Mouse (Mus musculus) midbrain, postnatal 0 days (tissue): ENCODE results near the gene Notch4. TPM values are rescaled to one million over a fixed set of nuclear protein-coding genes. Genes with fewer than 3 reads are reported as not detected.
A peak's percentile ranks its signal among the peaks of the same experiment; 100 is the strongest.
"Not testable (repeated sequence)": the region's sequence is repeated elsewhere in the genome, so short reads cannot be mapped to it uniquely, and the experiment has no call there.

Experiments
- ATAC-seq: fragments of 200-750 bp; cut with Nextera tagmentation; 2 replicates; pipeline ENCODE4 v1.8.0; 2017; ENCODE audit warnings: moderate number of reproducible peaks, mild to moderate bottlenecking, moderate TSS enrichment, moderate library complexity; ENCODE audit not compliant: low FRiP score
- DNase-seq: peaks from one replicate; pipeline ENCODE4 v3.0.0-alpha.2; 2015; ENCODE audit warnings: low spot score
- H3K27ac ChIP-seq: fragments of 300-500 bp; sonication (generic); 2 replicates; pipeline ENCODE4 v1.5.1; 2014; ENCODE audit warnings: low read depth, mild to moderate bottlenecking, low read length, mixed read lengths
- H3K27me3 ChIP-seq: fragments of 300-500 bp; sonication (generic); 2 replicates; pipeline ENCODE4 v1.6.1; 2014; ENCODE audit warnings: low read length, control low read depth, mixed read lengths; ENCODE audit not compliant: insufficient read depth
- H3K36me3 ChIP-seq: fragments of 300-500 bp; sonication (generic); 2 replicates; pipeline ENCODE4 v1.6.1; 2014; ENCODE audit warnings: low read length, control low read depth, mixed read lengths; ENCODE audit not compliant: insufficient read depth
- H3K4me1 ChIP-seq: fragments of 300-500 bp; sonication (generic); 2 replicates; pipeline ENCODE4 v1.6.1; 2014; ENCODE audit warnings: mild to moderate bottlenecking, control low read depth, antibody characterized with exemption, low read length, mixed read lengths; ENCODE audit not compliant: insufficient read depth
- H3K4me2 ChIP-seq: fragments of 300-500 bp; sonication (generic); 2 replicates; pipeline ENCODE4 v1.6.1; 2014; ENCODE audit warnings: low read depth, mild to moderate bottlenecking, low read length, mixed read lengths; ENCODE audit not compliant: poor library complexity, severe bottlenecking
- H3K4me3 ChIP-seq: fragments of 300-500 bp; sonication (generic); 2 replicates; pipeline ENCODE4 v1.5.1; 2014; ENCODE audit warnings: low read depth, mild to moderate bottlenecking, low read length, moderate library complexity
- H3K9ac ChIP-seq: fragments of 300-500 bp; sonication (generic); replicated peaks from 2 replicates; pipeline ENCODE4 v1.6.1; 2014; ENCODE audit warnings: mild to moderate bottlenecking, low read length, moderate library complexity, mixed read lengths; ENCODE audit not compliant: poor library complexity, severe bottlenecking
- H3K9me3 ChIP-seq: fragments of 300-500 bp; sonication (generic); 2 replicates; pipeline ENCODE4 v1.6.1; 2016; ENCODE audit warnings: low read length, control low read depth
- CTCF ChIP-seq: IDR thresholded peaks from 2 replicates; pipeline ENCODE4 v1.5.1; 2016; ENCODE audit warnings: antibody characterized with exemption, mild to moderate bottlenecking
- WGBS: fragments of 180-500 bp; shearing (Covaris S2); extraction: QIAGEN DNeasy Blood & Tissue Kit; methylation state at CpG from one replicate; pipeline ENCODE4 v1.1.7; 2014; 5-methylcytosine and 5-hydroxymethylcytosine counted together
- polyA plus RNA-seq: library from polyadenylated mRNA; unstranded; fragments of >200 nt; fragmentation: Nextera tagmentation; extraction: Ambion mirVana; gene quantifications from 2 replicates; pipeline ENCODE4 v1.2.1, GENCODE M21; 2015
- total RNA-seq: library from RNA; depleted of rRNA; stranded (reverse); fragments of >200 nt; gene quantifications from 2 replicates; pipeline ENCODE4 v1.2.3, GENCODE M21; 2014; rRNA removed

The Notch4 gene
- total RNA-seq (8.8 and 44.3 TPM in 2 replicates), polyA plus RNA-seq (3.8 and 6.1 TPM in 2 replicates)

DNA sequence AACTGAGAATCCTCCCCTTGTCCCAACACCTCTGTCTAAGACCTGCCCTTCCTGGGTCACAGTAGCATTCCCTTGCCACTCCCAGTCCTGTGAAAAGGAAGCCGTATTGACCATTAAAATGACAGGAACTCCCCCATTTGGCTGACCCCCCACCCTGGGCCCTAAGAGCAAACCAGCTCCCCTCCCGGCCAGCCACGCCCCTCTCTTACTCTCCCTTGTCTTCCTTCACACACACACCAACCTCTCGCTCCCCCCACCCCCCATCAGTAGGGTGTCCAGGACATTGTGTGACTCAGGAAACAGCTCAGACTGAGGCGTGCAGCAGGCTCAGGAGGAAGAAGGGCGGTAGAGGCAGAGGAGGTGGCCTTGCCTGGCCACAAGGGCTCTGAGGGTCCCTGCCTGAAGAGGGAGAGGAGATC is at the start of gene Notch4:
Gene Notch4 (plus strand): TSS at position 266 of the 419 bp plus-strand sequence.
- peak within 1 kb of the TSS; percentile 51; the same call in 1 of the 2 replicates for H3K27ac ChIP-seq
- no peak for TF ChIP-seq CTCF
- ATAC-seq (no peak), DNase-seq (no peak)
- no peak within 1 kb of the TSS for H3K4me3 ChIP-seq
- H3K9ac ChIP-seq: no peak within 1 kb of the TSS
- H3K27me3 ChIP-seq: no peaks in the 10 kb centered on the region
- WGBS: 23% methylated on average over 6 of the region's 6 CpGs
- H3K9me3 ChIP-seq: no peaks in the 10 kb centered on the region
- no peaks in the 10 kb centered on the region for H3K36me3 ChIP-seq
- peak within 1 kb of the TSS; percentile 22; the same call in 1 of the 2 replicates for H3K4me2 ChIP-seq
- H3K4me1 ChIP-seq: no peaks in the 10 kb centered on the region

- Histone ChIP-seq H3K9me3 (no peaks in the 10 kb centered on the region), H3K27ac (no peak overlapping the region), H3K27me3 (no peaks in the 10 kb centered on the region), H3K36me3 (no peaks in the 10 kb centered on the region), H3K4me2 (no peak overlapping the region), H3K9ac (no peak overlapping the region), H3K4me1 (no peaks in the 10 kb centered on the region), H3K4me3 (no peak overlapping the region)
- TF ChIP-seq CTCF: no peak
- 76% methylated on average over 2 of the region's 2 CpGs for WGBS
- DNase-seq: no peak
- no peak for ATAC-seq
Observed at GRCm38 (mm10) chr17:34516514-34516913, 47.6 kb upstream of the Notch4 start.

GRCm38 (mm10) chr17:34517252-34517651 is 46.8 kb upstream of the Notch4 start, which contains the start of gene Btnl6:
TSS of gene Btnl6 (minus strand) at chr17:34517352.
- no peak for DNase-seq
- no peaks in the 10 kb centered on the region for H3K4me1 ChIP-seq
- H3K4me2 ChIP-seq: no peak within 1 kb of the TSS
- H3K9me3 ChIP-seq: no peaks in the 10 kb centered on the region
- no peak for ATAC-seq
- H3K9ac ChIP-seq: no peak within 1 kb of the TSS
- no peak within 1 kb of the TSS for H3K4me3 ChIP-seq
- H3K27me3 ChIP-seq: no peaks in the 10 kb centered on the region
- no peaks in the 10 kb centered on the region for H3K36me3 ChIP-seq
- TF ChIP-seq CTCF: no peak
- no peak within 1 kb of the TSS for H3K27ac ChIP-seq
- 96% methylated on average over 4 of the region's 4 CpGs for WGBS

DNA sequence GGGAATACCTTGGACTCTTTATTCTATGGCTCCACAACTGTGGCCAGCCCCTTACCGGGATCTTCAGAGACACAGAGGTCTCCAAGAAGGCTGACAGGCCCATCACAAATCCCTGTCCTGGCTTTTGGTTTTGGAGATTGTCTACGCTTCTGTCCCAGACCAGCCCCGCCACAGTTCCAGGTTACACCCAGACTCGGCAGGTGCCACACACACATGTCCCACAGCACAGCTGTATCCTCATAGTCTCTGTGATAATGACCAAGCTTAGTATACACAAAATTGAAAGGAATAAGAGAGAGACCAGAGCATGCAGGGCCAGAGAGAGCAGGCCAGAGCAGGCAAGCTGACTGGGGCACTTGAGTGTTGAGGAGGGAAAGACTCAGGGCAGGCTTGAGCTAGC is 46.3 kb upstream of the Notch4 start:
- no peak overlapping the region for H3K4me2 ChIP-seq
- no peak for TF ChIP-seq CTCF
- H3K4me3 ChIP-seq: no peak overlapping the region
- H3K4me1 ChIP-seq: no peaks in the 10 kb centered on the region
- 88% methylated on average over 4 of the region's 4 CpGs for WGBS
- H3K9me3 ChIP-seq: no peaks in the 10 kb centered on the region
- no peak for DNase-seq
- no peak overlapping the region for H3K27ac ChIP-seq
- H3K27me3 ChIP-seq: no peaks in the 10 kb centered on the region
- ATAC-seq: no peak
- no peak overlapping the region for H3K9ac ChIP-seq
- no peaks in the 10 kb centered on the region for H3K36me3 ChIP-seq

DNA sequence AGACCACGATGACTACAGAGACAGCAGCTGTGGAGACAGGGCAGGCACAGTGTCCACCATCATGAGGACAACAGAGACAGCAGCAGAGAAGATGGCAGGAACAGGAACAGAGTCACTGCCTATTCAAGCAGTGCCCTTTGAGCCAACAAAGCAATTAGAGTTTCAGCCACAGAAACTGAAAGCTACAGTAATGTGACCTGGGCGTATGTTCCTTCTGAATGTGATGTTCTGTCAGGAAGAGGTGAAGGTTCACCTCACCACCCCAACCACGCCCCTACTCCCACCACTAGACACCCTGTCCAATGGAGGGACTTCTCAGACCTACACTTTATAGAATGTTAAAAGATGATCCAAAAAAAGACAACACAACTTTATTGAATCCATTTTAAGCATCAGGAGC is 45.5 kb upstream of the Notch4 start:
- DNase-seq, H3K4me2 ChIP-seq, H3K4me3 ChIP-seq, H3K27ac ChIP-seq, H3K27me3 ChIP-seq, H3K9me3 ChIP-seq, ATAC-seq, H3K4me1 ChIP-seq, H3K9ac ChIP-seq, H3K36me3 ChIP-seq: not testable (repeated sequence)
- 77% methylated on average over 3 of the region's 3 CpGs for WGBS

- WGBS: 60% methylated on average over 1 of the region's 1 CpGs
- no peak overlapping the region for H3K9ac ChIP-seq
- H3K4me3 ChIP-seq: no peak overlapping the region
- H3K36me3 ChIP-seq: no peaks in the 10 kb centered on the region
- H3K9me3 ChIP-seq: no peaks in the 10 kb centered on the region
- no peaks in the 10 kb centered on the region for H3K27me3 ChIP-seq
- no peak overlapping the region for H3K4me2 ChIP-seq
- ATAC-seq (no peak), DNase-seq (no peak)
- no peak for TF ChIP-seq CTCF
- no peaks in the 10 kb centered on the region for H3K4me1 ChIP-seq
- H3K27ac ChIP-seq: no peak overlapping the region
Observed at GRCm38 (mm10) chr17:34519001-34519400, 45.1 kb upstream of the Notch4 start.
